Mouse (Mus musculus) embryo, embryonic 10.5 days (tissue): ENCODE data around the gene Olfr64.
A peak's percentile ranks its signal among the peaks of the same experiment; 100 is the strongest.

Experiments used
- DNase-seq: peaks from one replicate; pipeline ENCODE4 v3.0.0-alpha.2; 2015; ENCODE audit warnings: low spot score

Olfr64 gene

GRCm38 (mm10) chr7:103894385-103894784 is at the start of gene Olfr64:
TSS of gene Olfr64 (minus strand) at chr7:103894485.
- no peak for DNase-seq

GRCm38 (mm10) chr7:103942730-103943129 is 48.4 kb upstream of the Olfr64 start:
- DNase-seq: peak; percentile 82

GRCm38 (mm10) chr7:103934264-103934663 is 40.0 kb upstream of the Olfr64 start, which contains the start of gene Olfr632:
TSS of gene Olfr632 (plus strand) at chr7:103934347.
- DNase-seq: no peak

- no peak for DNase-seq
Measured at GRCm38 (mm10) chr7:103928525-103928924, 34.2 kb upstream of the Olfr64 start, which contains the start of gene Olfr631. TSS of gene Olfr631 (plus strand) at chr7:103928825.

- DNase-seq: no peak
Measured at GRCm38 (mm10) chr7:103915338-103915737, 21.1 kb upstream of the Olfr64 start.

GRCm38 (mm10) chr7:103912969-103913511 is 18.8 kb upstream of the Olfr64 start:
- DNase-seq: peak; percentile 65

- peak; percentile 35 for DNase-seq
Measured at GRCm38 (mm10) chr7:103910047-103910446, 15.8 kb upstream of the Olfr64 start.

- no peak for DNase-seq
Measured at GRCm38 (mm10) chr7:103903187-103903586, 8.9 kb upstream of the Olfr64 start, which contains the start of gene Olfr65. TSS of gene Olfr65 (plus strand) at chr7:103903487.

- no peak for DNase-seq
Measured at GRCm38 (mm10) chr7:103886152-103886551, 8.1 kb downstream of the Olfr64 start, which contains the start of gene Olfr66. TSS of gene Olfr66 (minus strand) at chr7:103886252.

GRCm38 (mm10) chr7:103877093-103877492 is 17.2 kb downstream of the Olfr64 start:
- no peak for DNase-seq

- no peak for DNase-seq
Measured at GRCm38 (mm10) chr7:103874451-103874850, 19.8 kb downstream of the Olfr64 start.

GRCm38 (mm10) chr7:103873064-103873463 is 21.2 kb downstream of the Olfr64 start:
- peak; percentile 51 for DNase-seq

- DNase-seq: no peak
Measured at GRCm38 (mm10) chr7:103870667-103871066, 23.6 kb downstream of the Olfr64 start.

GRCm38 (mm10) chr7:103865716-103866115 is 28.6 kb downstream of the Olfr64 start:
- DNase-seq: no peak

- no peak for DNase-seq
Measured at GRCm38 (mm10) chr7:103861531-103861930, 32.8 kb downstream of the Olfr64 start.

GRCm38 (mm10) chr7:103860855-103861254 is 33.4 kb downstream of the Olfr64 start:
- peak; percentile 48 for DNase-seq

GRCm38 (mm10) chr7:103859076-103859475 is 35.2 kb downstream of the Olfr64 start:
- DNase-seq: no peak

- no peak for DNase-seq
Measured at GRCm38 (mm10) chr7:103854669-103855068, 39.6 kb downstream of the Olfr64 start.

GRCm38 (mm10) chr7:103853090-103853489 is 41.2 kb downstream of the Olfr64 start, which contains the start of gene Hbb-y:
TSS of gene Hbb-y (minus strand) at chr7:103853216.
- DNase-seq: no peak

GRCm38 (mm10) chr7:103844525-103845325 is 49.6 kb downstream of the Olfr64 start:
- no peak for DNase-seq

GRCm38 (mm10) chr7:103843034-103843433 is 51.3 kb downstream of the Olfr64 start, which contains the start of gene Hbb-bh1:
TSS of gene Hbb-bh1 (minus strand) at chr7:103843164.
- DNase-seq: no peak

- no peak for DNase-seq
Measured at GRCm38 (mm10) chr7:103840268-103840667, 54.0 kb downstream of the Olfr64 start, which contains the start of gene Hbb-bh2. TSS of gene Hbb-bh2 (minus strand) at chr7:103840520.
